Mouse (Mus musculus) MEL (cell line): Measurements from ENCODE around the gene Hfm1.

Source experiments
- CTCF ChIP-seq, 3 experiments: IDR thresholded peaks in 2 of 3; conservative IDR thresholded peaks in 1 of 3; 2 replicates each; pipeline ENCODE4 v1.5.1; 2011 to 2012; ENCODE audit warnings: low read length in 3 of 3, low read depth in 2 of 3, mild to moderate bottlenecking in 2 of 3, improper control_type of control experiment in 1 of 3, inconsistent platforms in 1 of 3, mixed read lengths in 1 of 3, moderate library complexity in 1 of 3; ENCODE audit not compliant: control insufficient read depth in 1 of 3, insufficient read depth in 1 of 3, poor library complexity in 1 of 3, severe bottlenecking in 1 of 3
- MAFK ChIP-seq: IDR thresholded peaks from 2 replicates; pipeline ENCODE4 v1.6.1; 2011; ENCODE audit warnings: low read depth, mild to moderate bottlenecking, low read length, improper control_type of control experiment, borderline replicate concordance
- RCOR1 ChIP-seq: IDR thresholded peaks from 2 replicates; pipeline ENCODE4 v1.6.1; 2012; ENCODE audit warnings: low read depth, mild to moderate bottlenecking, inconsistent platforms, low read length, improper control_type of control experiment

DNA sequence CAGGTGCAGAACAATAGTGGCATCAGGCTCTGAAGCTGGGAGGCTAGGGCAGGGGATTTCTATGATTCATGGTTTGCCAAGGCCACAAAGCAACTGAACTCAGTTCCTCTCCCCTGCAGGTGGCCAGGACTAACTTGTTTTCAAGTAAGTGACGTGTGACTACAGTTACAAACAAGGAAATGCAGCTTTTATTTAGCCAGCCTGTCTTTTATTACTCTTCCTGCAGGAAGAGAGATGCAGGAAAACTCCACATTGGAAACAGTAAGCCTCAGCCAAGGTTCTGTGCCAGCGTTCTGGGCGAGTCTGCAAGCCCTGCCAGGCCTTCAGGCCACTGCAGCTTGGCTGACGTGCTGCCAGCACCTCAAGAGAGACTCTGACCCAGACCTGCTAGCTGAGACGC lies 34.3 kb downstream of the Hfm1 start:
- no peak for TF ChIP-seq MAFK
- TF ChIP-seq CTCF (IDR thresholded peaks at IDR 0.05 in 2 of 3, conservative IDR thresholded peaks at IDR 0.05 in 1 of 3; ENCODE audit: control insufficient read depth in 1 of 3, insufficient read depth in 1 of 3, low read depth in 2 of 3, low read length in 3 of 3, poor library complexity in 1 of 3, severe bottlenecking in 1 of 3) = no peak
- TF ChIP-seq RCOR1 = no peak
